Mouse (Mus musculus): ENCODE measurements at regions not wholly inside any gene's neighbourhood (a gene's known extent, or its start where the extent isn't known, plus 50 kb on each side); places are given as distances from the start of the nearest gene placed in this dataset.

DNA sequence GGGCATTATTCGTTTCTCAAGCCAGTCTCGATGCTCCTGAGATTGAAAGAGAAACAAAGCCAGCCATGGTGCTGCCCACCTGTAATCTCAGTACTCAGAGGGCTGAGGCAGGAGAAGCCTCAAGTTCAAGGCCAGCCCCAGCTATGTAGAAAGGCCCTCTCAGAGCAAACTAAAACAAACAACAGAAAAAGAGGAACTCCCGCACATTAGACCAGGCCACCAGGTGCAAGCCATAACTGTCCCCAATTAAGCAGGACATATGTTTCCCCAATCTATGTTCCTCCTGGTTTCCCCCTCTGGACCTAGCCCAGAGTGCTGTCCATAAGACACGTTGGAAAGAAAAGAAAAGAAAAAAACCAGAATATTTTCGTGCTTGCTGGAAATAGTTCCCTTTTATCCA is 142.5 kb downstream of the Cdc5l start:
- in situ Hi-C loops (cut with MboI; ENCODE audit: low pct_unique_long_range_greater_than_20kb): no loop called here

DNA sequence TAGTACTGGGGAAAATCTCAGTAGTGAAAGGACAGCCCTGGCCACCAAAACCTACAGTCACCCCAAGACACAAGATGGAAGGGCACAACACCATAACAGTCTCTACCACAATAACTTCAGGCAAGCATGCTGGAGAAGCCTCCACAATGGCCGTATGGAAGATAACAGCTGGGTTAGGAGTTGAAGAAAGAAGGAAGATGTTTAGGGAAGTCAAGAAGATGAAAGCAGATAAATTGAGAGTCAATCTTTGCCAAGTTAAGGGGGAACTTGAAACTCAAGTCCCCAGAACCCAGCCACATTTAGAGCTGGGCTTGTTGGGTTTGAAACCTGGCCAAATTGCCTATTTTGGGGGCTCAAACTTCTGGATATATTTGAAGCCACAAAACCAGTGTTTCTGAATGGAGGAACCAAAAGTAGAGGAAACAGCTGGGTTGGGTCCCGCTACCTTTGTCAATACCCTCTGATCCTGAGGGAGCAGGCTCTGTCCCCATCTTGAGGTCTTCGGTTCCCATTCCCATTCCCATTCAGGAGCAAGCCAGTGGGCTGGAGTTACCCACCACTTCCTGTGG is 147.8 kb downstream of the Cdc5l start:
- H3K27me3 ChIP-seq: no peaks in the 10 kb centered on the region
- CTCF ChIA-PET: no interaction called here
- no peak for TF ChIP-seq CTCF (IDR thresholded peaks at IDR 0.05)
- no peak for DNase-seq (ENCODE audit: low read depth, low spot score)
- in situ Hi-C loops (cut with MboI; ENCODE audit: low pct_unique_long_range_greater_than_20kb): no loop called here
- POLR2A ChIA-PET: no interaction called here
- no peak for ATAC-seq

More for the DNA sequence above, 142.5 kb downstream of the Cdc5l start:
- DNase-seq (ENCODE audit: low read depth, low spot score) (no peak), ATAC-seq (no peak)
- no peak for TF ChIP-seq CTCF (IDR thresholded peaks at IDR 0.05)
- H3K27me3 ChIP-seq: no peaks in the 10 kb centered on the region
- CTCF ChIA-PET: interaction anchor here (0.8 to 1.4 kb wide), 2 partner anchors 24 kb away, joined by 3 to 4 read pairs; no protein-coding TSS in a partner anchor
- POLR2A ChIA-PET: no interaction called here

DNA sequence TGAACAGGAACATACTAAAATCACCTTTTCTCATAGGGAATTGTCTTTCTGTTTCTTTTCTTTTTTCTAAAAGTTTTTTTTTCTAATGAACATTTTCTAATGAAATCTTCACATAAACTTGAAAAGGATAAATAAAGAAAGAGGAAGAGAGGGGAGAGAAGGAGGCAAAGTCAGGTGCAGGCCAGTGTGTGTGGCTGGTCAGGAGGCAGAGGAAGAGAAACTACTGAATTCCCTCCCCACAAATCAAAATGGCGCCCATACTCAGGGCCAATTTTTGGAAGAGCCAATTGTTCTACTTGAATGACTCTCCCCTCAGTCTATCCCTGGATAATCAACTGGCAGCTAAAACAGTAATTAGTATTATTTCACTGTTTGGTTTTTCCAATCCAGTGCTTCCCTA is 152.0 kb downstream of the Cdc5l start:
- in situ Hi-C loops (cut with MboI; ENCODE audit: low pct_unique_long_range_greater_than_20kb): no loop called here
- POLR2A ChIA-PET: no interaction called here
- CTCF ChIA-PET: no interaction called here
- H3K27me3 ChIP-seq: no peaks in the 10 kb centered on the region
- no peak for ATAC-seq
- TF ChIP-seq CTCF (IDR thresholded peaks at IDR 0.05): no peak
- no peak for DNase-seq (ENCODE audit: low read depth, low spot score)

DNA sequence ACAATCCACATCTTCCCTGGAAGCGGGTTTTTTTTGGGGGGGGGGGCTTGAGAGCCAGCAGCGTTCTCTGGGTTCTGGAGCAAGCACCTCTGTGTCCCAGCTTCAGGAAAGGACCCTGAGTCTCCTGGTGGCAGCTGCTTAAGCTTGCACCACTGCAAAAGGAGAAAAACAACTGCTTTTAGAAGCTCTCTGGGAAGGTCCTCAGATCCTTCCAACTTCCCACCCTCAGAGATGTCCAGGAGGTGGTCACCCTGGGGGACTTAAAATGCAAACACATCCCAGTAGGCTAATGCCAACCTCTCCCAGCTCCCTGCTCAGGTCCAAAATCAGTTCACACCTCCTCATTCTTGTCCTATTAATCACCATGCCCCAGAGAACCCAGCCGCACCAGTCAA is 153.7 kb downstream of the Cdc5l start:
- ATAC-seq: no peak
- in situ Hi-C loops (cut with MboI; ENCODE audit: low pct_unique_long_range_greater_than_20kb): loop anchor here (10.0 kb wide), 2 partner anchors 95 to 825 kb away; no protein-coding TSS in a partner anchor
- TF ChIP-seq CTCF (IDR thresholded peaks at IDR 0.05): no peak
- H3K27me3 ChIP-seq: no peaks in the 10 kb centered on the region
- POLR2A ChIA-PET: no interaction called here
- no peak for DNase-seq (ENCODE audit: low read depth, low spot score)
- CTCF ChIA-PET: no interaction called here

DNA sequence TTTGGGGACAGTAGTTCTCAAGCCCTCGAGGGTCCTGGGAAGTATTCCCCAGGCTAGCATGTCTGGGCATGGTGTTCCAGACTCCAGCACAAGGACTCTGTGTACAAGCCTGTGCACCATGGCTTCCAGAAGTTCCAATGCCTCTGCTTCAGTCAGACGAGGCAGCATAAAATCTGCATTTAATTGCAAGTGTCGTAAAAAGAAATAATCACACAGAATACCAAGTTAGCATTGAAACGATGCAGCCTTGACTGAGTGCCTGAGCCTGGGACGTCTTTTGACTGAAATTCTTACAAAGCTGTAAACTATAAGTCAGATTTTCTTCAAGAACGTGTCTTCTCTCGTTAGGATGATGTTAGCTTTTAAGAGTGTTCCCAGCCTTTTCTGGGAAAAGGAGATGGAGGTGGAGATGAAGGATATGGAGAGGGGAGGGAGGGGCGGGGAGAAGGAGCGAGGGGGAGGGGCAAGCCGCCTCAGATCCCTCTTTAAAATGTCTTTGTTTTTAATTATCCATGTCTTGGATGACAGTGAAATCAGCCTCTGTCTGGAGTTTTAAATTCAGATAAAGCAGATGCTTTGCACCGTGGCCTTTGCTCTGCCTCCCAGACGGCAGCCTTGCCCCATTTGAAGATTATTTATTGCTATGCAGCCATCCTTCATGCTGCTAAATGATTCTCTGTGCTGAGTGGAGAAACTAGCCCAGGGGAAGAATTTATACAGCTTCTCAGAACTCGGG is 154.3 kb downstream of the Cdc5l start:
- TF ChIP-seq CTCF (IDR thresholded peaks at IDR 0.05): no peak
- ChIA-PET POLR2A (no interaction called here), CTCF (no interaction called here)
- H3K27me3 ChIP-seq: no peaks in the 10 kb centered on the region
- in situ Hi-C loops (cut with MboI; ENCODE audit: low pct_unique_long_range_greater_than_20kb): loop anchor here (10.0 kb wide), 2 partner anchors 96 to 824 kb away; no protein-coding TSS in a partner anchor
- ATAC-seq: no peak
- DNase-seq (ENCODE audit: low read depth, low spot score): no peak

DNA sequence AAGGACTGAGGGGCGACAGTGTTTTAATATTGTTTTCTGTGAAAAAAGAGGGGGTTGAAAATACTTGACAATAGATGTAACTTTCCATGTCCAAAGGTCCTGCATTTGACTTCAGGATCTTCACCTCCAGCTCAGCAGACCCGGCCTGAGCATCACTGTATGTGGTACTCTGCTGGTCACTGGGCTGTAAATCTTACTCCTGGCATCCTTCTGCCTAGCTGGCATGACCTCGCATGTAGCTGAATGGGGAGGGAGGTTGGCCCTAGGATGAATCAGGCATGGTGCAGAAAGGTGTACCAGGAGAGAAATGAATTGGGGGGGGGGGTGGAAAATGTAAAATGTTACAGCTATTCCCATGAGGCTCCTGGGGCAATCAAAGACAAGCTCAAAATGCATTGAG is 156.0 kb downstream of the Cdc5l start:
- H3K27me3 ChIP-seq: no peaks in the 10 kb centered on the region
- in situ Hi-C loops (cut with MboI; ENCODE audit: low pct_unique_long_range_greater_than_20kb): loop anchor here (10.0 kb wide), 2 partner anchors 97 to 823 kb away; no protein-coding TSS in a partner anchor
- DNase-seq (ENCODE audit: low read depth, low spot score): no peak
- ChIA-PET CTCF (interaction anchor here (1.1 to 1.4 kb wide), 2 partner anchors 99 to 1021 kb away, joined by 3 read pairs; no protein-coding TSS in a partner anchor), POLR2A (interaction anchor here (0.5 kb wide), 1 partner anchor 871 kb away, joined by 3 read pairs; no protein-coding TSS in a partner anchor)
- ATAC-seq: no peak
- no peak for TF ChIP-seq CTCF (IDR thresholded peaks at IDR 0.05)

DNA sequence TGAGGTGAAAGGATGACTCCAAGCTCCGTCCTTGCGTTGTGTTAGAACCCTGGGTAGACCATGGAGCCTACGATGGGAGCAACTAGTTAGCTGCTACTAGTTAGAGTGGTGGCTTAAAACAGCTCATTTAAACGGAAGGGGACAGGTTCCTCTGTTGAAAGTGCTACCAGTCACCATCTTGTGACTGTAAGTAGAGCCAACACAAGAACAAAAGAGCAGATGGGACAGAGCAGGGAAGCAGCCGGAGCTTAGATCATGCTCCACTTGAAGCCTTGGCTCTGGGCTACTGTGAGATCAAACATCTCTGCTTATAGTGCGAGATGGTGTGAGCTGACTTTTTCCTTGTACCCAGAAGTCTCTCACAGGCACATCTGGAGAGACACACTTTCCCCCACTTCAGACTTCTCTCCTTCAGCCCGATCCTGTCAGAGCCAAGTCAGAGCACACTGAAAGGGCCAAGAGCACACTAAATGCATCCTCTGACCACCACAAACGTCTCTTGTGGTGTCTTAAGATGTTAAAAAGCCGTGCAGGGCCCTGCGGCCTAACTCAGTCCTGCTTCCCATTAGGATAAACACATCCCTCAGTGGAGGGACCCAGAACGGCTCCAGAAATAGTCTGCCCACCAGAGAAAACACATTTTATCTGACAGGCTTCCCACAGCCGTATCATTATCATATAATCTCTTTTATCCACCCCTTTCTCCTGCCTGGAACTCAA is 156.7 kb downstream of the Cdc5l start:
- H3K27me3 ChIP-seq: no peaks in the 10 kb centered on the region
- DNase-seq (ENCODE audit: low read depth, low spot score): no peak
- TF ChIP-seq CTCF (IDR thresholded peaks at IDR 0.05): no peak
- in situ Hi-C loops (cut with MboI; ENCODE audit: low pct_unique_long_range_greater_than_20kb): loop anchor here (10.0 kb wide), 2 partner anchors 98 to 822 kb away; no protein-coding TSS in a partner anchor
- POLR2A ChIA-PET: interaction anchor here (0.5 kb wide), 1 partner anchor 871 kb away, joined by 3 read pairs; no protein-coding TSS in a partner anchor
- CTCF ChIA-PET: interaction anchor here (1.0 to 1.4 kb wide), 3 partner anchors 32 to 1020 kb away, joined by 3 read pairs; no protein-coding TSS in a partner anchor
- ATAC-seq: no peak

DNA sequence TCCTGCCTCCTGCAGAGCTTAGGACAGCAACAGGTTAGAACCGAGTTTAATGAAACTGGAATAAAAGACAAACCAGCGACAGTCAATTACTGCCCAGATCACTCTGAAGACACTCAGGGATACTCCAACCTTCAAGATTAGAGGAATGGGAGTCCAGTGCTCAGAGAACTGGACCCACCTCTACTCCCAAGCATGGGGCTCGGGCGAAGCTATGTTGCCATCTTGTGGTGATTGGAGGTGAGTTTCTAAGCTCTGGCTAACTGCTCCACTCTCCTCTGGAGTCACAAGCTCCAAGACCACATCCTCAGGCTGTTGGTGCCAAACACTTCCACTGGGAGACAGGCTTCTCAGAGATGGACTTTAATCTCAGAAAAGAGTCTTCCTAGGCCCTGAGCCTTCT is 158.6 kb downstream of the Cdc5l start:
- ATAC-seq (no peak), DNase-seq (ENCODE audit: low read depth, low spot score) (no peak)
- CTCF ChIA-PET: interaction anchor here (0.7 to 1.5 kb wide), 10 partner anchors 12 to 820 kb away, joined by 3 to 6 read pairs (median 4); partner anchors contain the start of gene Supt3
- in situ Hi-C loops (cut with MboI; ENCODE audit: low pct_unique_long_range_greater_than_20kb): loop anchor here (10.0 to 25.0 kb wide), 3 partner anchors 100 to 820 kb away; partner anchors contain the start of gene Supt3
- peak; percentile 82 for TF ChIP-seq CTCF (IDR thresholded peaks at IDR 0.05)
- POLR2A ChIA-PET: no interaction called here
- no peaks in the 10 kb centered on the region for H3K27me3 ChIP-seq

DNA sequence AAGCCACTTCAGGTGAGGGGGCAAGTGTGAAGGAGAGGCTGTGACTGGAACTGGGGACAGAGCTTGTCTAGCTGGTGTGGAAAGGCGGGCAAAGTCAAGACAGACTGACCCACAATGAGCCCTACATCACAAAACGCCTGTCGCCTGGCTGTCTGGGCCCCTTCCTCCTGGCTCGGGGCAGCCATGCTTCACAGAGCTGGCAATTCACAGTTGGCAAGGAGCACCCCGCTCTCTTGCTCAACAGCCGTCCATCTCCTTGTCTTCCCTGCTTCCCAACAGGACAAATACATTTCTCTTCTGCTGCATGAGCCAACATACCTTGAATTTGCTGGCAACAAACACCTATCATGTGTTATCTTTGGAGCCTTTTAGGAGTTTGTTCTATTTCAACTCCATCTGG is 166.8 kb downstream of the Cdc5l start:
- CTCF ChIA-PET: interaction anchor here (1.3 to 1.6 kb wide), 2 partner anchors 15 to 24 kb away, joined by 3 to 4 read pairs; no protein-coding TSS in a partner anchor
- DNase-seq (ENCODE audit: low read depth, low spot score) (no peak), ATAC-seq (no peak)
- H3K27me3 ChIP-seq: no peaks in the 10 kb centered on the region
- TF ChIP-seq CTCF (IDR thresholded peaks at IDR 0.05): no peak
- POLR2A ChIA-PET: no interaction called here
- in situ Hi-C loops (cut with MboI; ENCODE audit: low pct_unique_long_range_greater_than_20kb): loop anchor here (25.0 kb wide), 1 partner anchor 479 kb away; the partner anchor contains the start of gene Supt3

DNA sequence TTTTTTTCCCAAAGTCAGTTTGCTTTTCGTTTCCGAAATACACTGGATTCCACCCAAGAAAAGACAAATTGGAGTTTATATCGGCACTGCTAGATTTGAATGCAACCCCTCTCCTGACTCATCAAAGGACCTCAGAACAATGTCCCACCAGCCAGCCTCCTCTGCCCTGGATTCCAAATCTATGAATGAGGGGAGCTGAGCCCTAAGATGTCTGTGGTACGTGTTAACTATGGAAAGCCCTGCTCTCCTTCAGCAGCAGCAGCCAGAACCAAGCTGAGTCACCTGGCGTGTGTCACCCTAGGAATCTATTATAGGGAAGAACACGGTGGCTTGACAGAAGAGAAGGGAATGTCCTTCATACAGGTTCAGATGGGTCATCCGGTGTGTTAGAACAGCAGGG is 167.9 kb downstream of the Cdc5l start:
- ChIA-PET POLR2A (no interaction called here), CTCF (interaction anchor here (1.6 kb wide), 1 partner anchor 14 kb away, joined by 3 read pairs; no protein-coding TSS in a partner anchor)
- ATAC-seq (no peak), DNase-seq (ENCODE audit: low read depth, low spot score) (no peak)
- no peak for TF ChIP-seq CTCF (IDR thresholded peaks at IDR 0.05)
- in situ Hi-C loops (cut with MboI; ENCODE audit: low pct_unique_long_range_greater_than_20kb): loop anchor here (25.0 kb wide), 1 partner anchor 478 kb away; the partner anchor contains the start of gene Supt3
- no peaks in the 10 kb centered on the region for H3K27me3 ChIP-seq
